Mouse (Mus musculus): Measurements from ENCODE around the gene Armc8. TPM values are rescaled to one million over a fixed set of nuclear protein-coding genes. Genes with fewer than 3 reads are reported as not detected.
A peak's percentile ranks its signal among the peaks of the same experiment; 100 is the strongest.
"Not testable (repeated sequence)": the region's sequence is repeated elsewhere in the genome, so short reads cannot be mapped to it uniquely, and the experiment has no call there.

Gene Armc8
- 78.3 and 83.0 TPM in 2 replicates for polyA plus RNA-seq (2014; fragmentation: Nextera tagmentation; extraction: Ambion mirVana)

GRCm38 (mm10) chr9:99568347-99569070 is at the start of gene Armc8:
Gene Armc8 (minus strand): TSS chr9:99568899.
- H3K4me1 ChIP-seq (replicated peaks; ENCODE audit: control insufficient read depth, insufficient read depth, low read length) = peaks cover 19% of the 10 kb centered on the region
- no peaks in the 10 kb centered on the region for H3K9me3 ChIP-seq (ENCODE audit: control insufficient read depth, low read length)
- peak within 1 kb of the TSS; percentile 99 for H3K4me3 ChIP-seq (replicated peaks; ENCODE audit: low read length)
- no peaks in the 10 kb centered on the region for H3K36me3 ChIP-seq (replicated peaks; ENCODE audit: control insufficient read depth, insufficient read depth)
- under 1% methylated on average over 60 of the region's 70 CpGs for WGBS
- no peaks in the 10 kb centered on the region for H3K27me3 ChIP-seq (ENCODE audit: control insufficient read depth, insufficient read depth, low read length)
- peak within 1 kb of the TSS; percentile 90 for H3K9ac ChIP-seq
- DNase-seq (ENCODE audit: low spot score) (peak; percentile 89), ATAC-seq (ENCODE audit: low FRiP score) (peak; percentile 95)
- peak within 1 kb of the TSS; percentile 97 for H3K27ac ChIP-seq
- H3K4me2 ChIP-seq (replicated peaks) = peak within 1 kb of the TSS; percentile 89

GRCm38 (mm10) chr9:99612202-99612601 is 43.5 kb upstream of the Armc8 start, which contains the start of gene A4gnt:
Gene A4gnt (plus strand): TSS chr9:99612502.
- Histone ChIP-seq H3K9me3 (ENCODE audit: control insufficient read depth, low read length) (no peaks in the 10 kb centered on the region), H3K9ac (no peak within 1 kb of the TSS), H3K27me3 (ENCODE audit: control insufficient read depth, insufficient read depth, low read length) (no peaks in the 10 kb centered on the region), H3K36me3 (replicated peaks; ENCODE audit: control insufficient read depth, insufficient read depth) (no peaks in the 10 kb centered on the region), H3K27ac (no peak within 1 kb of the TSS), H3K4me2 (replicated peaks) (no peak within 1 kb of the TSS), H3K4me3 (replicated peaks; ENCODE audit: low read length) (no peak within 1 kb of the TSS), H3K4me1 (replicated peaks; ENCODE audit: control insufficient read depth, insufficient read depth, low read length) (no peaks in the 10 kb centered on the region)
- 70% methylated on average over 2 of the region's 2 CpGs for WGBS
- ATAC-seq (ENCODE audit: low FRiP score) (no peak), DNase-seq (ENCODE audit: low spot score) (no peak)

GRCm38 (mm10) chr9:99603566-99603965 is 34.9 kb upstream of the Armc8 start:
- DNase-seq (ENCODE audit: low spot score) (no peak), ATAC-seq (ENCODE audit: low FRiP score) (no peak)
- Histone ChIP-seq H3K4me3 (replicated peaks; ENCODE audit: low read length) (no peak overlapping the region), H3K9ac (no peak overlapping the region), H3K36me3 (replicated peaks; ENCODE audit: control insufficient read depth, insufficient read depth) (no peaks in the 10 kb centered on the region), H3K27ac (no peak overlapping the region), H3K4me2 (replicated peaks) (no peak overlapping the region), H3K27me3 (ENCODE audit: control insufficient read depth, insufficient read depth, low read length) (no peaks in the 10 kb centered on the region), H3K9me3 (ENCODE audit: control insufficient read depth, low read length) (no peaks in the 10 kb centered on the region), H3K4me1 (replicated peaks; ENCODE audit: control insufficient read depth, insufficient read depth, low read length) (no peaks in the 10 kb centered on the region)
- WGBS = 83% methylated on average over 2 of the region's 2 CpGs

- not testable (repeated sequence) for ATAC-seq (ENCODE audit: low FRiP score); H3K4me1 ChIP-seq (replicated peaks; ENCODE audit: control insufficient read depth, insufficient read depth, low read length); H3K4me2 ChIP-seq (replicated peaks); DNase-seq (ENCODE audit: low spot score); H3K9ac ChIP-seq; H3K9me3 ChIP-seq (ENCODE audit: control insufficient read depth, low read length); H3K36me3 ChIP-seq (replicated peaks; ENCODE audit: control insufficient read depth, insufficient read depth); H3K4me3 ChIP-seq (replicated peaks; ENCODE audit: low read length); H3K27ac ChIP-seq; H3K27me3 ChIP-seq (ENCODE audit: control insufficient read depth, insufficient read depth, low read length)
- 94% methylated on average over 6 of the region's 6 CpGs for WGBS
Observed at GRCm38 (mm10) chr9:99599127-99599526, 30.4 kb upstream of the Armc8 start.

GRCm38 (mm10) chr9:99591144-99591543 is 22.4 kb upstream of the Armc8 start:
- DNase-seq (ENCODE audit: low spot score) (no peak), ATAC-seq (ENCODE audit: low FRiP score) (no peak)
- Histone ChIP-seq H3K9me3 (ENCODE audit: control insufficient read depth, low read length) (no peaks in the 10 kb centered on the region), H3K9ac (no peak overlapping the region), H3K36me3 (replicated peaks; ENCODE audit: control insufficient read depth, insufficient read depth) (no peaks in the 10 kb centered on the region), H3K4me1 (replicated peaks; ENCODE audit: control insufficient read depth, insufficient read depth, low read length) (no peaks in the 10 kb centered on the region), H3K4me3 (replicated peaks; ENCODE audit: low read length) (no peak overlapping the region), H3K27ac (no peak overlapping the region), H3K27me3 (ENCODE audit: control insufficient read depth, insufficient read depth, low read length) (no peaks in the 10 kb centered on the region), H3K4me2 (replicated peaks) (no peak overlapping the region)
- 82% methylated on average over 8 of the region's 8 CpGs for WGBS

- Histone ChIP-seq H3K27ac (no peak overlapping the region), H3K9me3 (ENCODE audit: control insufficient read depth, low read length) (no peaks in the 10 kb centered on the region), H3K4me1 (replicated peaks; ENCODE audit: control insufficient read depth, insufficient read depth, low read length) (no peaks in the 10 kb centered on the region), H3K4me3 (replicated peaks; ENCODE audit: low read length) (no peak overlapping the region), H3K36me3 (replicated peaks; ENCODE audit: control insufficient read depth, insufficient read depth) (peaks cover 25% of the 10 kb centered on the region), H3K9ac (no peak overlapping the region), H3K27me3 (ENCODE audit: control insufficient read depth, insufficient read depth, low read length) (no peaks in the 10 kb centered on the region), H3K4me2 (replicated peaks) (no peak overlapping the region)
- 25% methylated on average over 8 of the region's 8 CpGs for WGBS
- ATAC-seq (ENCODE audit: low FRiP score) (no peak), DNase-seq (ENCODE audit: low spot score) (peak; percentile 63)
Observed at GRCm38 (mm10) chr9:99587505-99588202, 19.0 kb upstream of the Armc8 start.

GRCm38 (mm10) chr9:99580655-99581054 is 12.0 kb upstream of the Armc8 start:
- Histone ChIP-seq H3K9ac (no peak overlapping the region), H3K27me3 (ENCODE audit: control insufficient read depth, insufficient read depth, low read length) (no peaks in the 10 kb centered on the region), H3K4me3 (replicated peaks; ENCODE audit: low read length) (no peak overlapping the region), H3K9me3 (ENCODE audit: control insufficient read depth, low read length) (no peaks in the 10 kb centered on the region), H3K4me1 (replicated peaks; ENCODE audit: control insufficient read depth, insufficient read depth, low read length) (peaks cover 8% of the 10 kb centered on the region; the same call in 1 of the 2 replicates), H3K4me2 (replicated peaks) (no peak overlapping the region), H3K36me3 (replicated peaks; ENCODE audit: control insufficient read depth, insufficient read depth) (peaks cover 53% of the 10 kb centered on the region), H3K27ac (no peak overlapping the region)
- ATAC-seq (ENCODE audit: low FRiP score) (no peak), DNase-seq (ENCODE audit: low spot score) (peak; percentile 70)
- 49% methylated on average over 2 of the region's 2 CpGs for WGBS

GRCm38 (mm10) chr9:99575677-99576480 is 7.2 kb upstream of the Armc8 start, which contains the start of gene Dbr1:
Gene Dbr1 (plus strand): TSS chr9:99575799.
- Histone ChIP-seq H3K27me3 (ENCODE audit: control insufficient read depth, insufficient read depth, low read length) (no peaks in the 10 kb centered on the region), H3K4me3 (replicated peaks; ENCODE audit: low read length) (peak within 1 kb of the TSS; percentile 74), H3K9me3 (ENCODE audit: control insufficient read depth, low read length) (no peaks in the 10 kb centered on the region), H3K4me2 (replicated peaks) (peak within 1 kb of the TSS; percentile 82), H3K9ac (peak within 1 kb of the TSS; percentile 80), H3K4me1 (replicated peaks; ENCODE audit: control insufficient read depth, insufficient read depth, low read length) (peaks cover 8% of the 10 kb centered on the region; the same call in 1 of the 2 replicates), H3K36me3 (replicated peaks; ENCODE audit: control insufficient read depth, insufficient read depth) (peaks cover 12% of the 10 kb centered on the region), H3K27ac (peak within 1 kb of the TSS; percentile 75)
- DNase-seq (ENCODE audit: low spot score) (peak; percentile 95), ATAC-seq (ENCODE audit: low FRiP score) (peak; percentile 95)
- WGBS = under 1% methylated on average over 57 of the region's 57 CpGs

- Histone ChIP-seq H3K9me3 (ENCODE audit: control insufficient read depth, low read length) (no peaks in the 10 kb centered on the region), H3K4me3 (replicated peaks; ENCODE audit: low read length) (peak overlapping the region; percentile 99), H3K27me3 (ENCODE audit: control insufficient read depth, insufficient read depth, low read length) (no peaks in the 10 kb centered on the region), H3K36me3 (replicated peaks; ENCODE audit: control insufficient read depth, insufficient read depth) (no peaks in the 10 kb centered on the region), H3K4me1 (replicated peaks; ENCODE audit: control insufficient read depth, insufficient read depth, low read length) (peaks cover 19% of the 10 kb centered on the region), H3K27ac (peak overlapping the region; percentile 97), H3K4me2 (replicated peaks) (peak overlapping the region; percentile 89), H3K9ac (peak overlapping the region; percentile 90)
- DNase-seq (ENCODE audit: low spot score) (no peak), ATAC-seq (ENCODE audit: low FRiP score) (no peak; the same call in 1 of the 2 replicates)
- 2% methylated on average over 9 of the region's 9 CpGs for WGBS
Observed at GRCm38 (mm10) chr9:99569071-99569397, 335 bp upstream of the Armc8 start.

Data from hindbrain, embryonic 14.5 days (tissue).